Mouse (Mus musculus): ENCODE measurements around the gene Clstn3. TPM values are rescaled to one million over a fixed set of nuclear protein-coding genes. Genes with fewer than 3 reads are reported as not detected.

The Clstn3 gene
- polyA plus RNA-seq, 1 experiment from 2014 or later, result 1.8 TPM

DNA sequence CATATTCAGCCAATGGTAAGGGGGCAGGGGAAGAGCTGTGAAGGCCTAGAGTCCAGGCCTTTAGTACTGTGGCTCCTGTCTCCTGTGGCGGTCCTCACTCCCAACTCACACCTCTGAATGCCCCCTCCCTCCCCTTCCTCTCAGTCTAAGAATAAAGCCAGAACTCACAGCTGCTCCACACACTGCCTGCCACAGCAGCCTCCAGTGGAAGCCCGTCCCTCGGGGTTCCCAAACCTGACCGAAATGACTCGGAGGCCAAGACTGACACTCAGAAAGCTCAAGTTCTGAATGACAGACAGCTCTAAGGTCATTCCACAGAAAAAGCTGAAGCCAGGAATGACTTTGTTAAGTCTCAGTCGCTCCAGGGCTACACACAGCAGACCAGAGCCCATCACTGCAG is 1.1 kb upstream of the Clstn3 start:
- Histone ChIP-seq H3K9me3 (replicated peaks; ENCODE audit: control insufficient read depth, low read length) (no peaks in the 10 kb centered on the region), H3K4me2 (peak overlapping the region; percentile 93; the same call in 1 of the 2 replicates), H3K4me3 (ENCODE audit: low read depth, low read length) (no peak overlapping the region), H3K9ac (ENCODE audit: low read depth, low read length) (no peak overlapping the region), H3K4me1 (ENCODE audit: control insufficient read depth, insufficient read depth, low read length) (peaks cover 6% of the 10 kb centered on the region; the same call in 1 of the 2 replicates), H3K36me3 (ENCODE audit: control insufficient read depth, insufficient read depth, low read length) (no peaks in the 10 kb centered on the region), H3K27me3 (ENCODE audit: control insufficient read depth, insufficient read depth, low read length) (peaks cover 19% of the 10 kb centered on the region), H3K27ac (ENCODE audit: low read depth, low read length) (no peak overlapping the region)
- ATAC-seq (replicated peaks; ENCODE audit: insufficient number of reproducible peaks, low FRiP score, low TSS enrichment), result no peak
- WGBS (ENCODE audit: insufficient replicate concordance), result 47% methylated on average over 6 of the region's 6 CpGs

DNA sequence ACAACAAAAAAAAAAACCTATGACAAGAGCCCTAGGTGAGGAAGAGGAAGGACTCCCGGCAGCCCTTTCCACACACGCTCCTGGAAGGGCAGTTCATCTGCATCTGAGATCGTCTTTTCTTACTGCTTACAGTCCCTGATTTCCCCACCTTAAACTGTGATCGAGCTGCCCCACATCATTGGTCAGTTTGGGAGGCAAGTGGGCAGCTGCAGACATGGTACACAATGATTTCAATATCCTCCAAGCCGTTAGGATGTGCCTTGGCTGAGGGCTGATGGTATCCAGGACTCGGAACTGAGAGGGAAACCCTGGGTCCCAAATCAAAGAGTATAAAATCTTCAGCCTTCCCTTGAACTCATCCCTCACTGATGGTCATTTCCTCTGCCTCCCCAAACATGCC is 705 bp upstream of the Clstn3 start:
- Histone ChIP-seq H3K4me2 (peak overlapping the region; percentile 93), H3K4me1 (ENCODE audit: control insufficient read depth, insufficient read depth, low read length) (peaks cover 6% of the 10 kb centered on the region; the same call in 1 of the 2 replicates), H3K9me3 (replicated peaks; ENCODE audit: control insufficient read depth, low read length) (no peaks in the 10 kb centered on the region), H3K9ac (ENCODE audit: low read depth, low read length) (no peak overlapping the region; the same call in 1 of the 2 replicates), H3K27ac (ENCODE audit: low read depth, low read length) (no peak overlapping the region), H3K36me3 (ENCODE audit: control insufficient read depth, insufficient read depth, low read length) (no peaks in the 10 kb centered on the region), H3K27me3 (ENCODE audit: control insufficient read depth, insufficient read depth, low read length) (peaks cover 19% of the 10 kb centered on the region), H3K4me3 (ENCODE audit: low read depth, low read length) (peak overlapping the region; percentile 50)
- WGBS (ENCODE audit: insufficient replicate concordance), result 27% methylated on average over 6 of the region's 6 CpGs
- no peak for ATAC-seq (replicated peaks; ENCODE audit: insufficient number of reproducible peaks, low FRiP score, low TSS enrichment)

DNA sequence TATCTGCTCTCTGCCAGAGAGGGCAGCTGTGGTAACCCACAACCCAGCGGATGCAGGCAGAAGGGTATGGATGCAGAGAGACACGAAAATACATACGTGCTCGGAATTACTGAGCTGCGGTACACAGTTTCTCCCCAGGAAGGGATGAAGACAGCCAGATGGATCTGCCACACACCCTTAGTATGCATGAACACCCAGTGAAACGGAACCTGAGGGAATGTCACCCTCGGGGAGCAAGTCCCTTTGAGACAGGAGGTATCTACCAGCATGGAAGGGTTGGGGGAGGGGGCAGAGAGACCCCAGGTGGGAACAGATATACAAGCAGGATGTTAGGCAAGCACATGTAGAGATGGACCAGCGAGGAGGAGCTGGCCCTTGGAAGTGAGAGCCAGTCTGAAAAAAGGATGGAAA is 708 bp downstream of the Clstn3 start:
- Histone ChIP-seq H3K4me1 (ENCODE audit: control insufficient read depth, insufficient read depth, low read length) (peaks cover 10% of the 10 kb centered on the region), H3K9ac (ENCODE audit: low read depth, low read length) (no peak overlapping the region), H3K4me3 (ENCODE audit: low read depth, low read length) (no peak overlapping the region; the same call in 1 of the 2 replicates), H3K27ac (ENCODE audit: low read depth, low read length) (no peak overlapping the region), H3K9me3 (replicated peaks; ENCODE audit: control insufficient read depth, low read length) (no peaks in the 10 kb centered on the region), H3K36me3 (ENCODE audit: control insufficient read depth, insufficient read depth, low read length) (no peaks in the 10 kb centered on the region), H3K27me3 (ENCODE audit: control insufficient read depth, insufficient read depth, low read length) (peaks cover 19% of the 10 kb centered on the region), H3K4me2 (peak overlapping the region; percentile 93)
- ATAC-seq (replicated peaks; ENCODE audit: insufficient number of reproducible peaks, low FRiP score, low TSS enrichment), result no peak
- WGBS (ENCODE audit: insufficient replicate concordance), result 16% methylated on average over 8 of the region's 8 CpGs

DNA sequence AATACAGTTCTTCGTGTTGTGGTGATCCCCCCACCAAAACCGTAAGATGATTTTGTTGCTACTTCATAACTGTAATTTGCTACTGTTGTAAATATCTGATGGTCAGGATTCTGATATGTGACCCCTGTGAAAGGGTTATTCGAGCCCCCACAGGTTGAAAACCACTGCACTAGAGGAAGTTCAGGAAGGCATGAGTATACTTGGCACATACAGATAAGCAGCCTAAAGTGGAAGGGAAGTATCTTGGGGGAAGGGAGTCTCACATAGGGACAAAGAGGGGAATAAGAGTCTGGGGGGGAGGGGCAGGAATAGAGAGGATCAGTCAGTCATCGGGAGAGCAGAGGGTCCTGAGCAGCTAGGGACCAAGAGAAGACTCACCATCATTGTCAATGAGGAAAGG is 5.2 kb downstream of the Clstn3 start:
- ATAC-seq (replicated peaks; ENCODE audit: insufficient number of reproducible peaks, low FRiP score, low TSS enrichment), result no peak
- H3K36me3 ChIP-seq (ENCODE audit: control insufficient read depth, insufficient read depth, low read length), result no peaks in the 10 kb centered on the region
- no peak overlapping the region for H3K9ac ChIP-seq (ENCODE audit: low read depth, low read length)

DNA sequence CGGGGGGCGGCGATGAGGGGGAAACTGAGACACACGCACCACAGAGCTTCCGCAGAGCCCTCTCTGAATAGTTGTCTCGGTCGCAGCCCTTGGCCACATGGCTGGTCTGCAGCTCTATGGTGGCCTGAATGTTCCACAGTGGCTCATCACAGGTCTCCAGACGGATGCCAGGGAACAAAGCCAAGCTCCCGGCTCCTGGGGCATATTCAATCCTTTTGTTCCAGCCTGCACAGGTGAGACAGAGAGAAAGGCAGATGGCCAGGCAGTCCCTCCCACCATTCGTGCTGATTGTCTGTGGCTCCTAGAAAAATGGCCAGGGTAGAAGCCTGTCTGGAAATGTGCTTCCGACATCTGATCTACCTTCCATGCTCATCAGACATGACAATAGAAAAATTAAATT is 6.1 kb downstream of the Clstn3 start:
- H3K4me2 ChIP-seq, result no peak overlapping the region
- 80% methylated on average over 11 of the region's 11 CpGs for WGBS (ENCODE audit: insufficient replicate concordance)

More for the DNA sequence above, 5.2 kb downstream of the Clstn3 start:
- H3K4me3 ChIP-seq (ENCODE audit: low read depth, low read length), result no peak overlapping the region
- peaks cover 6% of the 10 kb centered on the region for H3K4me1 ChIP-seq (ENCODE audit: control insufficient read depth, insufficient read depth, low read length)
- H3K27ac ChIP-seq (ENCODE audit: low read depth, low read length), result no peak overlapping the region
- 66% methylated on average over 4 of the region's 4 CpGs for WGBS (ENCODE audit: insufficient replicate concordance)
- peaks cover 20% of the 10 kb centered on the region for H3K27me3 ChIP-seq (ENCODE audit: control insufficient read depth, insufficient read depth, low read length)
- H3K4me2 ChIP-seq, result no peak overlapping the region
- H3K9me3 ChIP-seq (replicated peaks; ENCODE audit: control insufficient read depth, low read length), result no peaks in the 10 kb centered on the region

DNA sequence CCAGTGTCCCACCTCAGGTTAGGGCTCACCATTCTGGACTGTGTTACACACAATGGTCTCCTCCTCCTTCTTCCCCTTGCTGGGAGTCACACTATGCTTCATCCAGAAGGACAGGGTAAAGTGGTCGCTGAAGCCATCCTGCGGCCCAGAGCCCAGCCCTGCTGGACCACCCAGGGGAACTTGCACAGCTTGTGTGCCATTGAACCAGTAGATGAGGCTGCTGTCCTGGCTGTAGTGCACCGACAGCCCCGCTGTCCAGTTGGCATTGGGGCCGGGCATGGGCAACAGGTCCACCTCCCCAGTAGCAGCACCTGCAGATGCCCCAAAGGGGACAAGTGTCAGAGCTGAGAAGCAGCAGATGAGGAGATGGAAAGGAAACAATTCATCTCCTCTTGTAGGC is 6.8 kb downstream of the Clstn3 start:
- Histone ChIP-seq H3K9ac (ENCODE audit: low read depth, low read length) (no peak overlapping the region), H3K36me3 (ENCODE audit: control insufficient read depth, insufficient read depth, low read length) (no peaks in the 10 kb centered on the region), H3K4me3 (ENCODE audit: low read depth, low read length) (no peak overlapping the region), H3K9me3 (replicated peaks; ENCODE audit: control insufficient read depth, low read length) (no peaks in the 10 kb centered on the region), H3K4me1 (ENCODE audit: control insufficient read depth, insufficient read depth, low read length) (peaks cover 4% of the 10 kb centered on the region; the same call in 1 of the 2 replicates), H3K27me3 (ENCODE audit: control insufficient read depth, insufficient read depth, low read length) (peaks cover 4% of the 10 kb centered on the region; the same call in 1 of the 2 replicates), H3K27ac (ENCODE audit: low read depth, low read length) (no peak overlapping the region), H3K4me2 (no peak overlapping the region)
- 79% methylated on average over 5 of the region's 5 CpGs for WGBS (ENCODE audit: insufficient replicate concordance)
- no peak for ATAC-seq (replicated peaks; ENCODE audit: insufficient number of reproducible peaks, low FRiP score, low TSS enrichment)

More for the DNA sequence above, 6.1 kb downstream of the Clstn3 start:
- H3K27me3 ChIP-seq (ENCODE audit: control insufficient read depth, insufficient read depth, low read length), result peaks cover 11% of the 10 kb centered on the region
- no peaks in the 10 kb centered on the region for H3K36me3 ChIP-seq (ENCODE audit: control insufficient read depth, insufficient read depth, low read length)
- peaks cover 4% of the 10 kb centered on the region; the same call in 1 of the 2 replicates for H3K4me1 ChIP-seq (ENCODE audit: control insufficient read depth, insufficient read depth, low read length)
- H3K27ac ChIP-seq (ENCODE audit: low read depth, low read length), result no peak overlapping the region
- H3K9ac ChIP-seq (ENCODE audit: low read depth, low read length), result no peak overlapping the region
- no peak overlapping the region for H3K4me3 ChIP-seq (ENCODE audit: low read depth, low read length)
- ATAC-seq (replicated peaks; ENCODE audit: insufficient number of reproducible peaks, low FRiP score, low TSS enrichment), result no peak
- no peaks in the 10 kb centered on the region for H3K9me3 ChIP-seq (replicated peaks; ENCODE audit: control insufficient read depth, low read length)

GRCm38 (mm10) chr6:124456243-124456642 is 8.4 kb downstream of the Clstn3 start:
- Histone ChIP-seq H3K9me3 (replicated peaks; ENCODE audit: control insufficient read depth, low read length) (no peaks in the 10 kb centered on the region), H3K9ac (ENCODE audit: low read depth, low read length) (no peak overlapping the region), H3K27me3 (ENCODE audit: control insufficient read depth, insufficient read depth, low read length) (peaks cover 2% of the 10 kb centered on the region; the same call in 1 of the 2 replicates), H3K4me3 (ENCODE audit: low read depth, low read length) (no peak overlapping the region), H3K36me3 (ENCODE audit: control insufficient read depth, insufficient read depth, low read length) (no peaks in the 10 kb centered on the region), H3K27ac (ENCODE audit: low read depth, low read length) (no peak overlapping the region), H3K4me2 (no peak overlapping the region), H3K4me1 (ENCODE audit: control insufficient read depth, insufficient read depth, low read length) (peaks cover 4% of the 10 kb centered on the region; the same call in 1 of the 2 replicates)
- WGBS (ENCODE audit: insufficient replicate concordance), result 88% methylated on average over 5 of the region's 5 CpGs
- ATAC-seq (replicated peaks; ENCODE audit: insufficient number of reproducible peaks, low FRiP score, low TSS enrichment), result no peak

DNA sequence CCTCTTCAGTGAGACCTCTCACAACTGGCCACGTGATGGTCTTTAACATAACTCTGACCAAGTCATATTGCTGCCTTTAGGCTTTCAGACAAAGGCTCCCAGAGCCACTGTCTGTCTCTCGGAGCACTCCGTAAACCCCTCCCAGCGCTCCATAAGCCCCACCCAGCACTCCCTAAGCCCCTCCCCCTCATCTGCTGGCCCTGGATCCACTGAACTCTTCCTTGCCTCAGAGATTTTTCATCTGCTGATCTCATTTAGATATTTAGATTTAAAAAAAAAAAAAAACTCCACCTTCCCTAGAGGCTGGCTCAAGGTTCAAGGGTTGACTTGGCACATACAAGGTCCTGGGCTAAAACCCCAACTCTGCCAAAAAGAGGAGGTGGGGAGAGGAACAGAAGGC is 10.8 kb downstream of the Clstn3 start:
- Histone ChIP-seq H3K9ac (ENCODE audit: low read depth, low read length) (no peak overlapping the region), H3K4me3 (ENCODE audit: low read depth, low read length) (no peak overlapping the region), H3K4me1 (ENCODE audit: control insufficient read depth, insufficient read depth, low read length) (no peaks in the 10 kb centered on the region), H3K27me3 (ENCODE audit: control insufficient read depth, insufficient read depth, low read length) (peaks cover 6% of the 10 kb centered on the region), H3K4me2 (no peak overlapping the region), H3K27ac (ENCODE audit: low read depth, low read length) (no peak overlapping the region), H3K9me3 (replicated peaks; ENCODE audit: control insufficient read depth, low read length) (no peaks in the 10 kb centered on the region), H3K36me3 (ENCODE audit: control insufficient read depth, insufficient read depth, low read length) (no peaks in the 10 kb centered on the region)
- 36% methylated on average over 4 of the region's 4 CpGs for WGBS (ENCODE audit: insufficient replicate concordance)
- no peak for ATAC-seq (replicated peaks; ENCODE audit: insufficient number of reproducible peaks, low FRiP score, low TSS enrichment)

GRCm38 (mm10) chr6:124451995-124452394 is 12.6 kb downstream of the Clstn3 start:
- Histone ChIP-seq H3K9me3 (replicated peaks; ENCODE audit: control insufficient read depth, low read length) (no peaks in the 10 kb centered on the region), H3K4me1 (ENCODE audit: control insufficient read depth, insufficient read depth, low read length) (no peaks in the 10 kb centered on the region), H3K27ac (ENCODE audit: low read depth, low read length) (no peak overlapping the region), H3K36me3 (ENCODE audit: control insufficient read depth, insufficient read depth, low read length) (no peaks in the 10 kb centered on the region), H3K4me2 (no peak overlapping the region), H3K9ac (ENCODE audit: low read depth, low read length) (no peak overlapping the region), H3K4me3 (ENCODE audit: low read depth, low read length) (no peak overlapping the region), H3K27me3 (ENCODE audit: control insufficient read depth, insufficient read depth, low read length) (peaks cover 9% of the 10 kb centered on the region)
- WGBS (ENCODE audit: insufficient replicate concordance), result 52% methylated on average over 3 of the region's 3 CpGs
- no peak for ATAC-seq (replicated peaks; ENCODE audit: insufficient number of reproducible peaks, low FRiP score, low TSS enrichment)
